Mouse (Mus musculus) liver, embryonic 13.5 days (tissue): Measurements from ENCODE around the gene Smarca1. TPM values are rescaled to one million over a fixed set of nuclear protein-coding genes. Genes with fewer than 3 reads are reported as not detected.

Experiments used
- ATAC-seq: fragments of 200-750 bp; cut with Nextera tagmentation; 2 replicates; pipeline ENCODE4 v1.8.0; 2017; ENCODE audit warnings: low read depth, mild to moderate bottlenecking, moderate number of reproducible peaks, moderate library complexity
- DNase-seq: peaks from one replicate; pipeline ENCODE4 v3.0.0; 2022
- H3K27ac ChIP-seq: fragments of 300-500 bp; sonication (generic); 2 replicates; pipeline ENCODE4 v1.5.1; 2015; ENCODE audit warnings: moderate library complexity, mild to moderate bottlenecking, inconsistent platforms
- H3K27me3 ChIP-seq: fragments of 300-500 bp; sonication (generic); 2 replicates; pipeline ENCODE4 v1.6.1; 2015; ENCODE audit warnings: mild to moderate bottlenecking, inconsistent platforms
- H3K36me3 ChIP-seq: fragments of 300-500 bp; sonication (generic); 2 replicates; pipeline ENCODE4 v1.6.1; 2015; ENCODE audit warnings: mild to moderate bottlenecking, inconsistent platforms
- H3K4me1 ChIP-seq: fragments of 300-500 bp; sonication (generic); replicated peaks from 2 replicates; pipeline ENCODE4 v1.6.1; 2015; ENCODE audit warnings: inconsistent platforms
- H3K4me2 ChIP-seq: fragments of 300-500 bp; sonication (generic); 2 replicates; pipeline ENCODE4 v1.6.1; 2015; ENCODE audit warnings: inconsistent platforms, mild to moderate bottlenecking, moderate library complexity
- H3K4me3 ChIP-seq: fragments of 300-500 bp; sonication (generic); replicated peaks from 2 replicates; pipeline ENCODE4 v1.5.1; 2015; ENCODE audit warnings: mild to moderate bottlenecking, inconsistent platforms
- H3K9ac ChIP-seq: fragments of 300-500 bp; sonication (generic); 2 replicates; pipeline ENCODE4 v1.6.1; 2015; ENCODE audit warnings: mild to moderate bottlenecking, inconsistent platforms
- H3K9me3 ChIP-seq: fragments of 300-500 bp; sonication (generic); replicated peaks from 2 replicates; pipeline ENCODE4 v1.6.1; 2016; ENCODE audit warnings: inconsistent platforms
- WGBS: fragments of 180-500 bp; shearing (Covaris S2); methylation state at CpG from one replicate; pipeline ENCODE4 v1.1.7; 2015; ENCODE audit not compliant: insufficient replicate concordance; 5-methylcytosine and 5-hydroxymethylcytosine counted together
- polyA plus RNA-seq: library from polyadenylated mRNA; unstranded; fragments of >200 nt; fragmentation: Nextera tagmentation; extraction: Ambion mirVana; gene quantifications from 2 replicates; pipeline ENCODE4 v1.2.1, GENCODE M21; 2015

Gene Smarca1
- 5.8 and 8.5 TPM in 2 replicates for polyA plus RNA-seq

- DNase-seq (no peak), ATAC-seq (0 out of 2 replicates have a peak, but pooled peaks have one; percentile 15)
- no peaks in the 10 kb centered on the region for H3K4me1 ChIP-seq
- H3K4me3 ChIP-seq: peak within 1 kb of the TSS; percentile 48
- H3K27ac ChIP-seq: no peak within 1 kb of the TSS
- peak within 1 kb of the TSS; percentile 55 for H3K4me2 ChIP-seq
- H3K9me3 ChIP-seq: no peaks in the 10 kb centered on the region
- 8% methylated on average over 13 of the region's 17 CpGs for WGBS
- no peaks in the 10 kb centered on the region for H3K36me3 ChIP-seq
- peaks cover 17% of the 10 kb centered on the region for H3K27me3 ChIP-seq
- H3K9ac ChIP-seq: peak within 1 kb of the TSS; percentile 26; the same call in 1 of the 2 replicates
Observed at GRCm38 (mm10) chrX:47892431-47893024, at the start of gene Smarca1. Smarca1 (minus strand) TSS chrX:47892974.

DNA sequence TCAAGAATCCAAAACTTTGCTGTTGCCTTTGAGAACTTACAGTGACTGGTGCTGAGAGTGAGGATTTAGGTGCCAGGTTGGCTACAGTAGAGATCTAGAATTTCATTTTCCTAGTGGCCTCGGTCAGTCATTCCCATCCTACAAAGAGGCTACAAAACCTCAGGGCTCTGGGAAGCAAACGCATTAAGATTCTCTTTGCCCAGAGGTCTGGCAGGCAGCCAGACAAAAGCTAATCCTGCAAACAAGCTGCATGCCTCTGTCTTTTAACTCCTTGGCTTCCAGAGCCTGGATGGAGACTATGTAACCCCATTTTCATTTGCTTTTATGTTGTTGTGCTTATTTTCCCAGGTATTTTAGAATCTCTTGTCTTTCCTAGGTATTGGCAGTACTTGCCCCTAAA, 45.0 kb upstream of the Smarca1 start:
- DNase-seq (no peak), ATAC-seq (no peak)
- Histone ChIP-seq H3K36me3 (0 out of 2 replicates have a peak, but pooled peaks cover 2% of the 10 kb centered on the region), H3K27ac (no peak overlapping the region), H3K9me3 (no peaks in the 10 kb centered on the region), H3K4me1 (no peaks in the 10 kb centered on the region), H3K9ac (no peak overlapping the region), H3K4me2 (no peak overlapping the region), H3K4me3 (no peak overlapping the region), H3K27me3 (no peaks in the 10 kb centered on the region)
- 51% methylated on average over 2 of the region's 2 CpGs for WGBS

GRCm38 (mm10) chrX:47936885-47937284, 44.1 kb upstream of the Smarca1 start:
- 0 out of 2 replicates have a peak, but pooled peaks cover 2% of the 10 kb centered on the region for H3K36me3 ChIP-seq
- 69% methylated on average over 5 of the region's 5 CpGs for WGBS
- no peaks in the 10 kb centered on the region for H3K9me3 ChIP-seq
- H3K4me2 ChIP-seq: no peak overlapping the region
- no peaks in the 10 kb centered on the region for H3K4me1 ChIP-seq
- H3K27me3 ChIP-seq: no peaks in the 10 kb centered on the region
- H3K27ac ChIP-seq: no peak overlapping the region
- no peak for DNase-seq
- H3K4me3 ChIP-seq: no peak overlapping the region
- no peak overlapping the region for H3K9ac ChIP-seq
- no peak for ATAC-seq

GRCm38 (mm10) chrX:47934352-47934751, 41.6 kb upstream of the Smarca1 start:
- H3K9ac ChIP-seq: no peak overlapping the region
- no peaks in the 10 kb centered on the region for H3K27me3 ChIP-seq
- H3K4me2 ChIP-seq: no peak overlapping the region
- H3K27ac ChIP-seq: no peak overlapping the region
- H3K9me3 ChIP-seq: no peaks in the 10 kb centered on the region
- no peak overlapping the region for H3K4me3 ChIP-seq
- 56% methylated on average over 11 of the region's 11 CpGs for WGBS
- ATAC-seq (no peak), DNase-seq (no peak)
- 0 out of 2 replicates have a peak, but pooled peaks cover 2% of the 10 kb centered on the region for H3K36me3 ChIP-seq
- H3K4me1 ChIP-seq: no peaks in the 10 kb centered on the region

GRCm38 (mm10) chrX:47930449-47930848, 37.7 kb upstream of the Smarca1 start:
- ATAC-seq (no peak), DNase-seq (no peak)
- no peaks in the 10 kb centered on the region for H3K4me1 ChIP-seq
- no peak overlapping the region for H3K4me3 ChIP-seq
- 0 out of 2 replicates have a peak, but pooled peaks cover 2% of the 10 kb centered on the region for H3K36me3 ChIP-seq
- WGBS: 43% methylated on average over 3 of the region's 3 CpGs
- no peak overlapping the region for H3K4me2 ChIP-seq
- no peaks in the 10 kb centered on the region for H3K9me3 ChIP-seq
- H3K27ac ChIP-seq: no peak overlapping the region
- H3K9ac ChIP-seq: no peak overlapping the region
- no peaks in the 10 kb centered on the region for H3K27me3 ChIP-seq

GRCm38 (mm10) chrX:47927981-47928380, 35.2 kb upstream of the Smarca1 start:
- DNase-seq (no peak), ATAC-seq (no peak)
- Histone ChIP-seq H3K4me1 (no peaks in the 10 kb centered on the region), H3K27me3 (no peaks in the 10 kb centered on the region), H3K36me3 (no peaks in the 10 kb centered on the region), H3K4me2 (no peak overlapping the region), H3K9me3 (no peaks in the 10 kb centered on the region), H3K27ac (no peak overlapping the region), H3K9ac (no peak overlapping the region), H3K4me3 (no peak overlapping the region)
- 44% methylated on average over 3 of the region's 3 CpGs for WGBS

- no peaks in the 10 kb centered on the region for H3K36me3 ChIP-seq
- ATAC-seq: no peak
- no peak overlapping the region for H3K4me3 ChIP-seq
- no peak overlapping the region for H3K9ac ChIP-seq
- WGBS: 76% methylated on average over 5 of the region's 5 CpGs
- no peaks in the 10 kb centered on the region for H3K4me1 ChIP-seq
- H3K9me3 ChIP-seq: no peaks in the 10 kb centered on the region
- no peaks in the 10 kb centered on the region for H3K27me3 ChIP-seq
- H3K27ac ChIP-seq: no peak overlapping the region
- DNase-seq: no peak
- no peak overlapping the region for H3K4me2 ChIP-seq
Observed at GRCm38 (mm10) chrX:47920541-47920940, 27.8 kb upstream of the Smarca1 start.

DNA sequence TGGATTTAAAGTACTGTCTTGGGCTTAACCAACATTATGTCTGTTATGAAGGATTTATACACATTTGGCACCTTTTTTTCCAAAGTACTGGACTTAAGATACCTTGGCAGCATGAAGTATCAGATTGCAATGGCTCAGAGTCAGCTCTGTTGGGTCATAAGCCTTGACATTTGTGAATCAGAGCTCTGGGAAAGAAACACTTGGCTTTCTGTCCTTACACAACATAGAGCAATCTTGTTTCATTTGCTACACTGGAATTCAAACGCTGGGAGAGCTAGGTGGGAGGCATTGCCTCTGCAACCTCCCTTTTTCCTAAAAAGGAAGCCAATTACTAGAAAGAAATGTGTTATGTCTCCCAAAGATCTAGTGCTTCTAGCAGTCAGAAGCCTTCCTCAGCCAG, 24.1 kb upstream of the Smarca1 start:
- Histone ChIP-seq H3K27me3 (no peaks in the 10 kb centered on the region), H3K4me1 (peaks cover 3% of the 10 kb centered on the region; the same call in 1 of the 2 replicates), H3K9me3 (no peaks in the 10 kb centered on the region), H3K27ac (no peak overlapping the region), H3K9ac (no peak overlapping the region), H3K4me3 (no peak overlapping the region), H3K4me2 (no peak overlapping the region), H3K36me3 (no peaks in the 10 kb centered on the region)
- no peak for DNase-seq
- ATAC-seq: no peak
- 70% methylated on average over 1 of the region's 1 CpGs for WGBS

DNA sequence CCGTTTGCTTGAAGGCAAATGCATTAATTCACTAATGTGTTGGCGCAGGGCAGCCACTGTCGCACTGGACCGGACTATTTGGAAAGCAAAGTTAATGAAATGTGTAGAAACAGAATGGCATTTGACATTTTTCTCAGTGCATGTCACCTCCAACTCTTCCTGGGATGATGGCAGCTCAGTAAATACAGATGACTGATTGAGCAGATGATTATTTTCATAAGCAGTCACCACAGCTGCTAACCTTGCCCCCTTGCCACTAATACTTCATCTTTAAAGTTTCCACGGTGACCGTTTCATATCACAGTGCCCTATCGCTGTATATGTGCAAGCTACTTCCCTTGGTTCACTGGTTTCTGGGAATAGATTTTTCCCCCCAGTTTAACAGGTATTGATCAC, 20.8 kb upstream of the Smarca1 start:
- Histone ChIP-seq H3K4me1 (peaks cover 3% of the 10 kb centered on the region; the same call in 1 of the 2 replicates), H3K27me3 (no peaks in the 10 kb centered on the region), H3K9me3 (no peaks in the 10 kb centered on the region), H3K27ac (no peak overlapping the region), H3K36me3 (no peaks in the 10 kb centered on the region), H3K4me3 (peak overlapping the region; percentile 68), H3K4me2 (peak overlapping the region; percentile 66), H3K9ac (no peak overlapping the region)
- DNase-seq (no peak), ATAC-seq (no peak)
- 52% methylated on average over 7 of the region's 7 CpGs for WGBS

DNA sequence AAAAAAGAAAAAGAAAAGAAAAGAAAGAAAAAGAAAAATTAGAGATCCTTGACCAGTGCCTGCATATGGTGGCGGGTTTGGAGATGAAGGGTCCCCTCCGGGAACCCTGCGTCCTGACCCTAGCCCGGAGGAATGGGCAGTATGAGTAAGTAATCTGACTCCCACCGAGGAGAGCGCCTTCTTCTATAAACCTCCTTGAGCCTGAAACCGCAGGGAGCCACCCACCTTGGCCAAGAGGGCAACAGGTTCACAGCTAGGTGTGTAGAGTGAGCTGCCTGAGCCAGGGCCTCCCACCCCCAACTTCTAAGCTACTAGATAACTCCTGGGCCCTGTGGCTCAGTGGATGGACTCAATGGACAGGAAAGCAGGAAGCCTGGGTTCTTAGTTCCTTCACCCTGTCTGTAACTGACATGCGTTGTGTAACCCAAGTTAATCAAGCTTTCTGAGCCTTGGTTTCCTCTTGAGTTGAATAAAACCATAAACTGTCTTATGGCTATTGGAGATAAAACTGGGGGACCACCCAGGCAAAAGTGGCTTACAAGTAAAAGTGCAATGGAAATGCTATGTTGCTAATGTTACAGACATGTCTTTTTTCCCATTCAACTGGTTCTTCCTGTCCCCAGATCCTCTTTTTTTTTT, 20.2 kb upstream of the Smarca1 start:
- DNase-seq: peak; percentile 1
- 20% methylated on average over 8 of the region's 8 CpGs for WGBS
- ATAC-seq: peak; percentile 52
- Histone ChIP-seq H3K4me1 (peaks cover 3% of the 10 kb centered on the region; the same call in 1 of the 2 replicates), H3K9ac (peak overlapping the region; percentile 75), H3K36me3 (no peaks in the 10 kb centered on the region), H3K27me3 (no peaks in the 10 kb centered on the region), H3K9me3 (no peaks in the 10 kb centered on the region), H3K4me2 (peak overlapping the region; percentile 66), H3K4me3 (peak overlapping the region; percentile 68), H3K27ac (no peak overlapping the region; the same call in 1 of the 2 replicates)

GRCm38 (mm10) chrX:47912306-47912792, 19.6 kb upstream of the Smarca1 start, which contains the start of gene Ocrl:
Ocrl (plus strand) TSS chrX:47912387.
- peak; percentile 49 for DNase-seq
- H3K4me1 ChIP-seq: peaks cover 3% of the 10 kb centered on the region; the same call in 1 of the 2 replicates

More at GRCm38 (mm10) chrX:47912306-47912792, 19.6 kb upstream of the Smarca1 start, which contains the start of gene Ocrl:
- 6% methylated on average over 29 of the region's 35 CpGs for WGBS
- H3K9me3 ChIP-seq: no peaks in the 10 kb centered on the region
- H3K4me2 ChIP-seq: peak within 1 kb of the TSS; percentile 66
- H3K9ac ChIP-seq: peak within 1 kb of the TSS; percentile 75
- no peaks in the 10 kb centered on the region for H3K27me3 ChIP-seq
- no peaks in the 10 kb centered on the region for H3K36me3 ChIP-seq
- no peak within 1 kb of the TSS; the same call in none of the 2 replicates for H3K27ac ChIP-seq
- peak; percentile 89 for ATAC-seq
- H3K4me3 ChIP-seq: peak within 1 kb of the TSS; percentile 68
